Mouse (Mus musculus): ENCODE data around the gene Dynlt1c. TPM values are rescaled to one million over a fixed set of nuclear protein-coding genes. Genes with fewer than 3 reads are reported as not detected.
"Not testable (repeated sequence)": the region's sequence is repeated elsewhere in the genome, so short reads cannot be mapped to it uniquely, and the experiment has no call there.

Dynlt1c gene
- polyA plus RNA-seq, 1 experiment from 2014 or later: 6.7 TPM

DNA sequence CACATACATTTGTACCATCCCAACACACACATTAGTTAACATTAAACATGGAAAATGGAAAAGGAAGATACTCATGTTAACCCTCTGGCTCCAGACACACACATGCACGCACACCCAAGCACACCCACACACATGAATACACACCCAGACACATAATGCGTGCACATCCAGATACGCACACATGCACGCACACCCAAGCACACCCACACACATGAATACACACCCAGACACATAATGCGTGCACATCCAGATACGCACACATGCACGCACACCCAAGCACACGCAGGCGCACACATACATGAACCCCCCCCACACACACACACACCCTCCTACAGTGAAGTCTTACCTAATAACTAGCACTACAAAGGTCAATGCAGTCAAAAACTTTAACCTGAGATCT is 15.3 kb downstream of the Dynlt1c start:
- ATAC-seq; H3K4me2 ChIP-seq (ENCODE audit: low read depth, low read length); H3K9me3 ChIP-seq (ENCODE audit: low read length); H3K9ac ChIP-seq (replicated peaks); H3K27me3 ChIP-seq (ENCODE audit: insufficient read depth, low read length); DNase-seq; H3K4me1 ChIP-seq (ENCODE audit: insufficient read depth); H3K4me3 ChIP-seq (ENCODE audit: low read depth, low read length); H3K36me3 ChIP-seq (replicated peaks; ENCODE audit: insufficient read depth, low read length); H3K27ac ChIP-seq (ENCODE audit: low read depth): not testable (repeated sequence)
- 88% methylated on average over 9 of the region's 9 CpGs for WGBS (ENCODE audit: insufficient replicate concordance)

DNA sequence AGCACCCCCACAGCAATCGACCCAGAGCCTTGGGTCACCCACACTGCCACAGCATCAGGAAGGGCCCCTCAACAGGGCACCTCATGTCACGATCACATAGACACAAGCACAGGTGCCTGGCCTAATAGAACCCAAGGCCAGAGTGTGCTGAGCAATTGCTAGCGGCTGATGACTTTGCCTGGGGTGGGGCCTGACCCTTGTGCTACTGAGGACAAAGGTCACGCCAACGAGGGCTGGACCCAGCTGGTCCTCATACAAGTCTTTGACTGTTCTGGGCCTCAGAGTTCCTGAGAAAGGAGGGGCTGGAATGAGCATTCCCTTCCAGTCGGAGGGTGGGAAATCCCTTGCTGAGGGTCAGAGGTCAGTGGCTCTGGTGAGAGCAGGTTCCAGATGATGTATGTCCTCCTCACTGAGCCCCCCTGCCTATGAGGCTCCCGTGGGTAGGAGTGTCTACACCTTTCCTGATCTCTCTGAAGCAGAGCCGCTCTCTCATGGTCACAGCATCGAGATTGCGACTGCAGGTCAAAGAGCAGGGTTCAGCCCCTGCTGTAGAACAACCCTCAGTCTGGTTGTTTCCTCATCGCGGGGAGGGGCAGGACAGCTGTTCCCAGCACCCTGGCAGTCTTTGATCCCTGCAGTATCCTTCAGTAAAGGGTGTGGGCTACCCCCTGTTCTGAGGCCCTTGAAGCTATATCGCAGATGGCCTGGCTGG is 16.4 kb downstream of the Dynlt1c start:
- DNase-seq; H3K4me1 ChIP-seq (ENCODE audit: insufficient read depth); H3K27me3 ChIP-seq (ENCODE audit: insufficient read depth, low read length); H3K4me3 ChIP-seq (ENCODE audit: low read depth, low read length); H3K36me3 ChIP-seq (replicated peaks; ENCODE audit: insufficient read depth, low read length); H3K27ac ChIP-seq (ENCODE audit: low read depth); H3K4me2 ChIP-seq (ENCODE audit: low read depth, low read length); H3K9ac ChIP-seq (replicated peaks); H3K9me3 ChIP-seq (ENCODE audit: low read length): not testable (repeated sequence)
- 47% methylated on average over 6 of the region's 13 CpGs for WGBS (ENCODE audit: insufficient replicate concordance)
- peak; percentile 83 for ATAC-seq

DNA sequence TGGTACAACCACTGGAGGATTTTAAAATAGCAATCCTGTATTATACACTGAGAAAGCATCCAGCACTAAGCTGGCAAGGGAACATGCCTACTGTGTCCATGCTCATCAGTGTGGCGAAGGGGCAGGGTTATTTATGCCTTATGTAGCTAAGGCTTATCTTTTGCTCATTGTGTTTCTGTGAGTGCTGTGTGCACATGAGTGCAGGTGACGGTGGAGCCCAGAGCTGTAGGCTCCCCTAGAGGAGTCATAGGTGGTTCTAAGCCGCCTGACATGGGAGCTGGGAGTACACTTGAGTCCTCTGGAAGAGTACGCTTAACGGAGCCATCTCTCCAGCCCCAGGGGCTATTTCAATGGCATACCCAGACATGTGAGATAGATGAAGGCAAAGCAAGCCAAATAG is 17.8 kb downstream of the Dynlt1c start:
- WGBS (ENCODE audit: insufficient replicate concordance): 82% methylated on average over 5 of the region's 5 CpGs
- H3K4me1 ChIP-seq (ENCODE audit: insufficient read depth); H3K36me3 ChIP-seq (replicated peaks; ENCODE audit: insufficient read depth, low read length); H3K9me3 ChIP-seq (ENCODE audit: low read length); H3K27ac ChIP-seq (ENCODE audit: low read depth); ATAC-seq; H3K4me2 ChIP-seq (ENCODE audit: low read depth, low read length); H3K27me3 ChIP-seq (ENCODE audit: insufficient read depth, low read length); DNase-seq; H3K4me3 ChIP-seq (ENCODE audit: low read depth, low read length); H3K9ac ChIP-seq (replicated peaks): not testable (repeated sequence)

DNA sequence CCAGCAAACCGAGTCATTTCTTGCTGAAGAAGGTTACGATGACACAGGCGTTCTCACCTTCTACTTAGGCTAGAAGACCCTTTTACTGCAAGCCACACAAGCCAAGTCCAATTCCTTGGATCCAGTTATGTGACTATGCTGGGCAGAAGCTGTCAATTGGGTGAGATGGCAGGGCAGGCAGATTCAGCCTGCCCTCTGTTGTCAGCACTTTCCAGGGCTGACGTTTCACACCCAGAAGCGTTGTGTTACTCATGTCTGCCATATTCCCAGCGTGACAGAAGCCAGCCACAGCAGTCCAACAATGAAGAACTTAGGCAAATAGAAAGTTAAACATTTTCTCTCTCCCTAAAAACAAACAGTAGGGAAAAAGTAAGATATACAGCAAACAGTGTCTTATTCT is 18.6 kb downstream of the Dynlt1c start:
- not testable (repeated sequence) for H3K9me3 ChIP-seq (ENCODE audit: low read length); H3K9ac ChIP-seq (replicated peaks); H3K27me3 ChIP-seq (ENCODE audit: insufficient read depth, low read length); H3K27ac ChIP-seq (ENCODE audit: low read depth); H3K4me1 ChIP-seq (ENCODE audit: insufficient read depth); H3K4me2 ChIP-seq (ENCODE audit: low read depth, low read length); H3K4me3 ChIP-seq (ENCODE audit: low read depth, low read length); DNase-seq; ATAC-seq; H3K36me3 ChIP-seq (replicated peaks; ENCODE audit: insufficient read depth, low read length)
- 60% methylated on average over 5 of the region's 6 CpGs for WGBS (ENCODE audit: insufficient replicate concordance)

DNA sequence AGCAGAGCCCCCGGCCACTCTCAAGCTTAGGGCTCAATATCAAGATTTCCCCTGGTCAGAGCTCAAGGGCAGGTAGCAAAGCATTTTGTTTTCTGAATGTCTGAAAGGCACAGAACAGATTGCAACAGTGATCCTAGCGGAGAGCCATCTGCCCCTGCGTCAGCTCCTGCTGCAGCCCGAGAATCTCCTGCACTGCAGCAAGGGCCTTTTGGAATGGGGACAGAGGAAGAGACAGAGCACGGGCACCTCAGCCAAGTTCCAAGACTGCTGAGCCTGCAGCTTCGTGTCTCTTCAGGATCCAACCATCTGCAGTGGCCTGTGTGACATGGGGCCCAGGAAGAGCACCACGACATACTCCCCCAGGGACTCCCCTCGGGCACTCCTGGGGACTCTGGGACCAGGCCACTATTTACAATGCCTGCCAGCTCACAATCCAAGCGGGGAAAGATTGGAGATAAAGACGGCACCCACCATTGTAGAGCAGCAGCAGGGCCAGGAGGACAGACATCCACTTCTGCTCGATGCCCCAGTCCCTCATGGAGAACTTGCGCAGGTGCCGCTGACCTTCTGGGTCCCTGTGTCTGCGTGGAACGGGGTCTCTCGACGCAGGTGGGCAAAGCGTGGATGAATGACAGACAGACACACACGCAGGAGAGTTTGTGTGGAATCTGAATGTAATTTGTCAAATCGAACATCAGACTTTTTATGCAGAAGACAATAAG is 19.4 kb downstream of the Dynlt1c start:
- DNase-seq; H3K27me3 ChIP-seq (ENCODE audit: insufficient read depth, low read length); H3K4me1 ChIP-seq (ENCODE audit: insufficient read depth); H3K4me2 ChIP-seq (ENCODE audit: low read depth, low read length); H3K9me3 ChIP-seq (ENCODE audit: low read length); H3K9ac ChIP-seq (replicated peaks); H3K36me3 ChIP-seq (replicated peaks; ENCODE audit: insufficient read depth, low read length); ATAC-seq; H3K27ac ChIP-seq (ENCODE audit: low read depth); H3K4me3 ChIP-seq (ENCODE audit: low read depth, low read length): not testable (repeated sequence)
- WGBS (ENCODE audit: insufficient replicate concordance): 70% methylated on average over 17 of the region's 20 CpGs

DNA sequence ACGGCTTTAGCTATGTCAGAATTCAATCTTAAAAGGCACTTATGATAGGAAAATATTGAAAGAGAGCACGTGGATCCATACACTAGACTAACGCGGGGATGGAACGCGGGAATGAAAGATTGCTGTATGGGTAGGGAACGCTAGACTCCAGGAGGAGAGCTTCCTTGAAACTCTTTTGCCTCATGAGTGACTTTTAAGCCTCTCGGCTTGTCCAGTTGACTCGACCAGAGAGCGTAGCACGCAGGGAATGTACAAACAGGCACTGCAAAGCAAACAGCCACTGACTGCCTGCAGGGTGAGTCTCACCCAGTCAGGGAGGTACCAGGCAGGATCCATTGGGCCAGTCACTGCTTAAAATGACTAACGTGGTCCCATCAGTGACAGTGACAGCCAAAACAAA is 20.5 kb downstream of the Dynlt1c start:
- not testable (repeated sequence) for H3K9me3 ChIP-seq (ENCODE audit: low read length); H3K4me3 ChIP-seq (ENCODE audit: low read depth, low read length); ATAC-seq; H3K4me1 ChIP-seq (ENCODE audit: insufficient read depth); H3K4me2 ChIP-seq (ENCODE audit: low read depth, low read length); H3K36me3 ChIP-seq (replicated peaks; ENCODE audit: insufficient read depth, low read length); H3K27me3 ChIP-seq (ENCODE audit: insufficient read depth, low read length); DNase-seq; H3K27ac ChIP-seq (ENCODE audit: low read depth); H3K9ac ChIP-seq (replicated peaks)
- WGBS (ENCODE audit: insufficient replicate concordance): 81% methylated on average over 11 of the region's 12 CpGs

DNA sequence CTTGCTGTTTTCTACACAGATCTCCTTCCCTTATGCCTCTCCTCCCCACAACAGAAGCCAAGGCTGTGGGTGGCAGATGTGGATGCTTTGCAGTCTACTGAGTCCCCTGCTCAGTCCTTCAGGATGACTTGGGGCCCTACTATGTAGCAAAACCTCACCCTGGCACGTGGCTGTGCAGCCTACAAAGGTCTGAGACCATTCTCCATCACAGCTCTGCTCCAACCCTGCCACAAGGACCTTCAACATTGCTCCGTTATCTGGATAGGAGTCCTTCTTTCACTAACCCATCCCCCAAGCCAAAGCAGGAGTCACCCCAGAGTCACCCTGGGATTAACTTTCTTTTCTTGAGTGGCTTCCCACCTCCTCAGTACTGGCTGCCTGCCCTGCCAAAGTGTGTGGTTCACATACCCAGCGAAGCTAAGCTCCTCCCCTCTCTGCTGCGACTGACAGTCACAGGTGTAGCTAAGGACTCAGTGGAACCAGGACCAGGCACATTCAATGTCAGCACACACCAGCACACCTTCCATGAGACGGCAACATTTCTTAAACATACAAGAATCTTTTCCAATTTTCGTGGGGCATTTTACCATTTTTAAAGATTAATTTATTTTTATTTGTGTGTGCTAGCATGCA is 23.6 kb downstream of the Dynlt1c start:
- not testable (repeated sequence) for H3K9ac ChIP-seq (replicated peaks); H3K4me2 ChIP-seq (ENCODE audit: low read depth, low read length); H3K27me3 ChIP-seq (ENCODE audit: insufficient read depth, low read length); H3K4me3 ChIP-seq (ENCODE audit: low read depth, low read length); ATAC-seq; DNase-seq; H3K4me1 ChIP-seq (ENCODE audit: insufficient read depth); H3K36me3 ChIP-seq (replicated peaks; ENCODE audit: insufficient read depth, low read length); H3K27ac ChIP-seq (ENCODE audit: low read depth); H3K9me3 ChIP-seq (ENCODE audit: low read length)
- WGBS (ENCODE audit: insufficient replicate concordance): 23% methylated on average over 1 of the region's 6 CpGs

DNA sequence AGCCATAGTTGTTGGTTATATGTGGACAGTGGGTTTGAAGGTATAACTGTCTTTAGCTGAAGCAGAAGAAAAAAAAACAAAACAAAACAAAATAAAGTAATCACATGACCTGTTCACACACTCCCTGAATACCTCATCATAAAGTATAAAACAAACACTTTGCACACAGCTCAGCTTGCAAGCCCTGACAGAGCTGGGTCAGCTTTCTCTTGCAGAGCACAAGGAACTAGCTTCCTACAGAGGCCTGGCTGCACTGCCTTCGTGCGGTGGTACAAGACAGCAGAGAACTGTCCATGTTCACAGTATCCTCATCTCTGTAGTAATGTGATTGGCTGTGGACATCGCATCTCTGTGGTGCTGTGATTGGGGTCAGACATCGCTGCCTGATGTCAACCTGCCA is 28.9 kb downstream of the Dynlt1c start:
- not testable (repeated sequence) for H3K4me1 ChIP-seq (ENCODE audit: insufficient read depth); ATAC-seq; H3K27ac ChIP-seq (ENCODE audit: low read depth); H3K9me3 ChIP-seq (ENCODE audit: low read length); H3K36me3 ChIP-seq (replicated peaks; ENCODE audit: insufficient read depth, low read length); DNase-seq; H3K4me3 ChIP-seq (ENCODE audit: low read depth, low read length); H3K9ac ChIP-seq (replicated peaks); H3K4me2 ChIP-seq (ENCODE audit: low read depth, low read length); H3K27me3 ChIP-seq (ENCODE audit: insufficient read depth, low read length)
- 87% methylated on average over 4 of the region's 4 CpGs for WGBS (ENCODE audit: insufficient replicate concordance)

DNA sequence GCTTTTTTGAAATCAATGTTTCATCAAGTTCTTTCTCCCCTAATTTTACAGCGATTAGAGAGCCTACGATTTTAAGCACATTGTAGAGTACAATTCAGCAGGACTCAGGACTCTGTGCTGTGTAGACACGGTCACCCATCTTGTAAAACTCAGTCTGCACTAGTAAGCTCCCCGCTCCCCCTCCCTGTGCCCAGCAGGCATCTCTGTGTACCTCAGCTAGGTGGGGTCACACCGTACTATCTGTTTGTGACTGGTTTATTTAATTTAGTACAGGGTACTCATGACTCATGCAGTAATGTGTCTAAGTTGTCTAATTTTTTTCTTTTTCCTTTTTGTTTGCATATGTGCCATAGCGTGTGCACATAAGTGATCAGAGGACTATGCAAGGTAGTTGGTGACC is 31.4 kb downstream of the Dynlt1c start:
- H3K4me2 ChIP-seq (ENCODE audit: low read depth, low read length); H3K4me1 ChIP-seq (ENCODE audit: insufficient read depth); H3K9ac ChIP-seq (replicated peaks); H3K9me3 ChIP-seq (ENCODE audit: low read length); H3K4me3 ChIP-seq (ENCODE audit: low read depth, low read length); ATAC-seq; H3K27ac ChIP-seq (ENCODE audit: low read depth); H3K27me3 ChIP-seq (ENCODE audit: insufficient read depth, low read length); DNase-seq; H3K36me3 ChIP-seq (replicated peaks; ENCODE audit: insufficient read depth, low read length): not testable (repeated sequence)
- WGBS (ENCODE audit: insufficient replicate concordance): 86% methylated on average over 6 of the region's 6 CpGs

Data from liver, postnatal 0 days (tissue).